Mouse (Mus musculus): Measurements from ENCODE around the gene Slc35f4.
"Not testable (repeated sequence)": the region's sequence is repeated elsewhere in the genome, so short reads cannot be mapped to it uniquely, and the experiment has no call there.

Gene Slc35f4

DNA sequence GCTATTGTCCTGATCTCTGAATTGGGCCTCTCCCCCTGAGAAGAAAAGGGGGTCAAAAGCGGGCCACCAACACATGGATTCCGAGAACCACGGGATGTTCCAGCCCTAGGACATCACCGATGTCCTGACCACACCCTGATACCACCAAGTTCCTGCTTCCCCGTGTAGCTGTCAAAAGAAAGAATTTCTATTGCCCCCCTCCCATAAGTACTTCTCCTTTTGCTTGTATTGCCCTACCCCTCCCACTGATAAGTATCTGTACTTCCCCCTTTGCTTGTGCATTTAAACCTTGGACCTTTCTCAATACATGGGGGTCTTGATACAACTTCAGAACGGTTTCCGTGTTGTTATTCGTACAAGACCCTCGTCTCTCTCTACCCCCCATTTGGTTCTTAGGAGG is 247.4 kb downstream of the Slc35f4 start:
- DNase-seq (ENCODE audit: low spot score): not testable (repeated sequence)

- DNase-seq (ENCODE audit: low spot score): no peak
These were observed 248.2 kb downstream of the Slc35f4 start for GRCm38 (mm10) chr14:49277642-49278041.

DNA sequence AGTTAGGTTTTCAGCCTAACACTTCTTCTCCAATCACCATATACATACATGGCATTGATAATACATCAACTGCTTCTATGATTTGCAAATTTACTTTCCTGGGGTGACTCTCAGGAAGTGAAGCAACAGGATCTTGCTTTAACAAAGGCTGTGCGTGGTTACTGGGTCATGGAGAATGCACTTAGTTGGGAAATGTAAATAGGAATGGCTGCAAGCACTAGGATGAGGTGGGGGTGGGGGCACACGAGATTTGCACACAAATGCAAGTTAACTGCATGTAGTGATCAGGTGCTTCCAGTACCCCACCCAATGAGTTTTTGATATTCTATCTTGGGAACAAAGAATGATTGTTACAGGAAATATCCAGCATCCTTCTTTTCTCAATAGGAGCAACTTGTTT is 250.5 kb downstream of the Slc35f4 start:
- no peak for DNase-seq (ENCODE audit: low spot score)

GRCm38 (mm10) chr14:49265286-49266002 is 260.4 kb downstream of the Slc35f4 start:
- DNase-seq (ENCODE audit: low spot score): no peak

Measured in layer of hippocampus, adult 11-12 months (tissue).